Mouse (Mus musculus) cortical plate, adult 2 months (tissue): Measurements from ENCODE around the gene Gpbp1.

Experiments used
- CTCF ChIP-seq: fragments of 200-500 bp; IDR thresholded peaks from 2 replicates; pipeline ENCODE4 v1.5.1; 2011; ENCODE audit warnings: mild to moderate bottlenecking, control low read depth, low read length; ENCODE audit not compliant: insufficient read depth; ENCODE audit errors: extremely low read depth
- POLR2A ChIP-seq: fragments of 200-500 bp; IDR thresholded peaks from 2 replicates; pipeline ENCODE4 v1.6.1; 2011; ENCODE audit warnings: mild to moderate bottlenecking, low read length, control low read depth; ENCODE audit not compliant: insufficient read depth; ENCODE audit errors: extremely low read depth

- TF ChIP-seq POLR2A (no peak), CTCF (no peak)
Measured at GRCm38 (mm10) chr13:111395528-111395927, 94.4 kb downstream of the Gpbp1 start.
